Mouse (Mus musculus) lung, embryonic 16.5 days (tissue): ENCODE measurements at regions not wholly inside any gene's neighbourhood (a gene's known extent, or its start where the extent isn't known, plus 50 kb on each side); places are given as distances from the start of the nearest gene placed in this dataset.

ENCODE experiments used
- ATAC-seq: fragments of 200-750 bp; cut with Nextera tagmentation; 2 replicates; pipeline ENCODE4 v1.8.0; 2017; ENCODE audit warnings: low read depth, mild to moderate bottlenecking, moderate library complexity
- H3K27ac ChIP-seq: fragments of 300-500 bp; sonication (generic); 2 replicates; pipeline ENCODE4 v1.5.1; 2014; ENCODE audit warnings: mild to moderate bottlenecking, control low read depth, low read length
- H3K27me3 ChIP-seq: fragments of 300-500 bp; sonication (generic); 2 replicates; pipeline ENCODE4 v1.6.1; 2014; ENCODE audit warnings: low read depth, low read length, mixed read lengths; ENCODE audit not compliant: control insufficient read depth, insufficient read depth
- H3K36me3 ChIP-seq: fragments of 300-500 bp; sonication (generic); 2 replicates; pipeline ENCODE4 v1.6.1; 2014; ENCODE audit warnings: low read length; ENCODE audit not compliant: control insufficient read depth, insufficient read depth
- H3K4me1 ChIP-seq: fragments of 300-500 bp; sonication (generic); replicated peaks from 2 replicates; pipeline ENCODE4 v1.6.1; 2014; ENCODE audit warnings: low read length, mixed read lengths; ENCODE audit not compliant: control insufficient read depth, insufficient read depth
- H3K4me2 ChIP-seq: fragments of 300-500 bp; sonication (generic); 2 replicates; pipeline ENCODE4 v1.6.1; 2014; ENCODE audit warnings: low read depth, low read length, control low read depth
- H3K4me3 ChIP-seq: fragments of 300-500 bp; sonication (generic); 2 replicates; pipeline ENCODE4 v1.5.1; 2014; ENCODE audit warnings: mild to moderate bottlenecking, low read length, control low read depth
- H3K9ac ChIP-seq: fragments of 300-500 bp; sonication (generic); 2 replicates; pipeline ENCODE4 v1.6.1; 2014; ENCODE audit warnings: low read length, control low read depth
- H3K9me3 ChIP-seq: fragments of 300-500 bp; sonication (generic); 2 replicates; pipeline ENCODE4 v1.6.1; 2016; ENCODE audit warnings: low read length; ENCODE audit not compliant: control insufficient read depth
- WGBS: fragments of 180-500 bp; shearing (Covaris S2); extraction: QIAGEN DNeasy Blood & Tissue Kit; methylation state at CpG from one replicate; pipeline ENCODE4 v1.1.7; 2014; 5-methylcytosine and 5-hydroxymethylcytosine counted together

GRCm38 (mm10) chr14:102372994-102373567 lies 609.4 kb downstream of the Kctd12 start:
- Histone ChIP-seq H3K9ac (no peak overlapping the region), H3K27ac (no peak overlapping the region), H3K4me2 (no peak overlapping the region), H3K36me3 (no peaks in the 10 kb centered on the region), H3K4me1 (no peaks in the 10 kb centered on the region), H3K4me3 (no peak overlapping the region), H3K27me3 (no peaks in the 10 kb centered on the region), H3K9me3 (no peaks in the 10 kb centered on the region)
- 73% methylated on average over 5 of the region's 5 CpGs for WGBS
- ATAC-seq: no peak

GRCm38 (mm10) chr14:102361589-102361988 lies 620.8 kb downstream of the Kctd12 start:
- Histone ChIP-seq H3K9ac (no peak overlapping the region), H3K4me1 (no peaks in the 10 kb centered on the region), H3K4me2 (no peak overlapping the region), H3K27ac (no peak overlapping the region), H3K27me3 (no peaks in the 10 kb centered on the region), H3K9me3 (no peaks in the 10 kb centered on the region), H3K36me3 (no peaks in the 10 kb centered on the region), H3K4me3 (no peak overlapping the region)
- no peak for ATAC-seq
- WGBS: 65% methylated on average over 2 of the region's 2 CpGs

GRCm38 (mm10) chr14:102329409-102329808 lies 599.7 kb downstream of the Lmo7 start:
- Histone ChIP-seq H3K4me1 (no peaks in the 10 kb centered on the region), H3K27me3 (no peaks in the 10 kb centered on the region), H3K9me3 (no peaks in the 10 kb centered on the region), H3K27ac (no peak overlapping the region), H3K4me2 (no peak overlapping the region), H3K36me3 (no peaks in the 10 kb centered on the region), H3K9ac (no peak overlapping the region), H3K4me3 (no peak overlapping the region)
- ATAC-seq: no peak

DNA sequence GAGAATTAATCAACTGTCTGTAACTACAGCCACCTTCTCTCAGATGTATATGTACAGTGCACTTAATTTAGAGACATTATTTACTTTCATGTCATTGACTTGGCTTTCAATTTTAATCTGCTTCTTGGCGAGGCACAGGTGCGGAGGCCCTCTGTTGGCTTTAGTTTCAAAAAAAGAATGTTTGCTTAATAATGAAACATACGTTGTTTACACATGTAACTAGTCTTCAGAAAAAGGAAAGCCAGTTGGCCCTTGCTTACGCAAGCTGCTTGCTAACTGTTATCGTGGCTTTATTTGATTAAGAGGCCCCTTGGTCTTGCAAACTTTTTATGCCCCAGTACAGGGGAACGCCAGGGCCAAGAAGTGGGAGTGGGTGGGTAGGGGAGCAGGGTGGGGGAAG lies 576.6 kb downstream of the Lmo7 start:
- no peak overlapping the region for H3K4me2 ChIP-seq
- no peak overlapping the region for H3K4me3 ChIP-seq
- H3K9ac ChIP-seq: no peak overlapping the region
- no peaks in the 10 kb centered on the region for H3K4me1 ChIP-seq
- no peaks in the 10 kb centered on the region for H3K27me3 ChIP-seq
- WGBS: 38% methylated on average over 6 of the region's 6 CpGs
- no peaks in the 10 kb centered on the region for H3K9me3 ChIP-seq
- H3K27ac ChIP-seq: no peak overlapping the region
- ATAC-seq: peak; percentile 74; the same call in 1 of the 2 replicates
- no peaks in the 10 kb centered on the region for H3K36me3 ChIP-seq

GRCm38 (mm10) chr14:102302826-102303225 lies 573.1 kb downstream of the Lmo7 start:
- 63% methylated on average over 2 of the region's 2 CpGs for WGBS
- Histone ChIP-seq H3K4me2 (no peak overlapping the region), H3K9ac (no peak overlapping the region), H3K36me3 (no peaks in the 10 kb centered on the region), H3K4me1 (no peaks in the 10 kb centered on the region), H3K27ac (no peak overlapping the region), H3K4me3 (no peak overlapping the region), H3K9me3 (no peaks in the 10 kb centered on the region), H3K27me3 (no peaks in the 10 kb centered on the region)
- no peak for ATAC-seq

DNA sequence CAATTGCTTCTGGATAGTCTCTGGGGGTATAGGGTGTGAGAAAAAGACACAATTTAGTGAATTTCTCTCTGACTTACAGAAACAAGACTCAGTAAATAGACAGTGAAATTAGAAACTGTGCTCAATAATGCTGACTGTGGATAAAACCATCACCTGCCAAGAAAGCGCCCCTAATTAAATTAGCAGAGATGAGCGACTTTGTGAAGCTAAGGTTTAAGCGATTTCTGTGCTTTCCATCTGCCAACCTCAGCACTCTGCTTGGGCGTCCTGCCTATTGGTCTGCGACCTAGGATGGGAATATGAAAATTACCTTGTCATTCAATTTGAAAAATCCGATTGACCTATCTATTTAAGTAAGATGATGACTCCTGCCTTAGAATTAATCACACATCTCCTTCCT lies 570.5 kb downstream of the Lmo7 start:
- no peaks in the 10 kb centered on the region for H3K4me1 ChIP-seq
- H3K36me3 ChIP-seq: no peaks in the 10 kb centered on the region
- no peak overlapping the region for H3K9ac ChIP-seq
- no peak for ATAC-seq
- H3K27me3 ChIP-seq: no peaks in the 10 kb centered on the region
- WGBS: 88% methylated on average over 6 of the region's 6 CpGs
- no peak overlapping the region for H3K27ac ChIP-seq
- H3K4me2 ChIP-seq: no peak overlapping the region
- no peaks in the 10 kb centered on the region for H3K9me3 ChIP-seq
- no peak overlapping the region for H3K4me3 ChIP-seq

DNA sequence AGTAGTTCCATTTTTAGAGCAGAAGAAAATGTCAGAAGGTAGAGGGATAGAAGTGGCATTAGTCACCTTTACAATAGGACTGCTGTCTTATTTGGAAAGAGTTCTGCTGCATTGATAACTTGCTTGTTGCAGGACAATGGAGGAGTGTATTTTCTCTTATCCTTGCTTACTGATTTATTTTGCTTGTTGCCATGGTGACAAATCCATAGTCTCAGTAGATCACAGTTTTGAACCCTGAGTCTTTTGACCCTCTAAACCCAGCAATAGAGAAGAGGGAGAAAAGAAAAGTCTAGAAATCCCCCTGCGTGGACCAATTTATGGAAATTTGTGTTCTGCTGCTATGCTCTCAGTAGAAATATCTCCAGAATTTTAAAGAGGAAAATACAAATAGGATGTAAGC lies 561.6 kb downstream of the Lmo7 start:
- no peak overlapping the region for H3K4me3 ChIP-seq
- no peaks in the 10 kb centered on the region for H3K27me3 ChIP-seq
- H3K4me1 ChIP-seq: no peaks in the 10 kb centered on the region
- no peak overlapping the region for H3K27ac ChIP-seq
- H3K9ac ChIP-seq: no peak overlapping the region
- H3K4me2 ChIP-seq: no peak overlapping the region
- no peak for ATAC-seq
- H3K36me3 ChIP-seq: no peaks in the 10 kb centered on the region
- WGBS: 80% methylated on average over 1 of the region's 1 CpGs
- H3K9me3 ChIP-seq: no peaks in the 10 kb centered on the region

GRCm38 (mm10) chr14:102250076-102250475 lies 520.3 kb downstream of the Lmo7 start:
- Histone ChIP-seq H3K9me3 (no peaks in the 10 kb centered on the region), H3K27ac (no peak overlapping the region), H3K4me1 (no peaks in the 10 kb centered on the region), H3K36me3 (no peaks in the 10 kb centered on the region), H3K9ac (no peak overlapping the region), H3K4me3 (no peak overlapping the region), H3K4me2 (no peak overlapping the region), H3K27me3 (no peaks in the 10 kb centered on the region)
- ATAC-seq: no peak
- WGBS: 73% methylated on average over 5 of the region's 5 CpGs

- Histone ChIP-seq H3K4me3 (no peak overlapping the region), H3K27me3 (no peaks in the 10 kb centered on the region), H3K9me3 (no peaks in the 10 kb centered on the region), H3K27ac (no peak overlapping the region), H3K4me1 (no peaks in the 10 kb centered on the region), H3K4me2 (no peak overlapping the region), H3K36me3 (no peaks in the 10 kb centered on the region), H3K9ac (no peak overlapping the region)
- ATAC-seq: no peak
- 82% methylated on average over 2 of the region's 2 CpGs for WGBS
Measured at GRCm38 (mm10) chr14:102248581-102248980, 518.8 kb downstream of the Lmo7 start.

- Histone ChIP-seq H3K9ac (no peak overlapping the region), H3K4me1 (no peaks in the 10 kb centered on the region), H3K27me3 (no peaks in the 10 kb centered on the region), H3K4me3 (no peak overlapping the region), H3K27ac (no peak overlapping the region), H3K4me2 (no peak overlapping the region), H3K36me3 (no peaks in the 10 kb centered on the region), H3K9me3 (no peaks in the 10 kb centered on the region)
- no peak for ATAC-seq
- 76% methylated on average over 5 of the region's 5 CpGs for WGBS
Measured at GRCm38 (mm10) chr14:102248023-102248422, 518.3 kb downstream of the Lmo7 start.
